Mouse (Mus musculus) liver, embryonic 14.5 days (tissue): Measurements from ENCODE around the gene Stk32b. TPM values are rescaled to one million over a fixed set of nuclear protein-coding genes. Genes with fewer than 3 reads are reported as not detected.

Experiments used
- ATAC-seq: fragments of 200-750 bp; cut with Nextera tagmentation; 2 replicates; pipeline ENCODE4 v1.8.0; 2017; ENCODE audit warnings: moderate number of reproducible peaks, mild to moderate bottlenecking, moderate library complexity; ENCODE audit not compliant: insufficient read depth
- DNase-seq, 3 experiments: peaks; one replicate each; pipeline ENCODE4 v3.0.0-alpha.2; 2012 to 2013; ENCODE audit warnings: low read depth in 3 of 3, low spot score in 3 of 3
- H3K27ac ChIP-seq: fragments of 300-500 bp; sonication (generic); 2 replicates; pipeline ENCODE4 v1.5.1; 2014; ENCODE audit warnings: moderate library complexity, mild to moderate bottlenecking, control low read depth, inconsistent platforms
- H3K27me3 ChIP-seq: fragments of 300-500 bp; sonication (generic); 2 replicates; pipeline ENCODE4 v1.6.1; 2014; ENCODE audit warnings: mild to moderate bottlenecking, low read length, moderate library complexity; ENCODE audit not compliant: control insufficient read depth, insufficient read depth
- H3K36me3 ChIP-seq: fragments of 300-500 bp; sonication (generic); replicated peaks from 2 replicates; pipeline ENCODE4 v1.6.1; 2014; ENCODE audit warnings: low read depth; ENCODE audit not compliant: control insufficient read depth, insufficient read depth
- H3K4me1 ChIP-seq, 2 experiments: fragments of 200-500 bp in 1 of 2; fragments of 300-500 bp in 1 of 2; sonication (generic) in 1 of 2; replicated peaks; 2 replicates each; pipeline ENCODE4 v1.6.1; 2012 to 2014; ENCODE audit warnings: antibody characterized with exemption in 1 of 2, inconsistent platforms in 1 of 2, low read length in 1 of 2; ENCODE audit not compliant: control insufficient read depth in 2 of 2, insufficient read depth in 2 of 2
- H3K4me2 ChIP-seq: fragments of 300-500 bp; sonication (generic); 2 replicates; pipeline ENCODE4 v1.6.1; 2014; ENCODE audit warnings: low read depth, mild to moderate bottlenecking, control low read depth, moderate library complexity
- H3K4me3 ChIP-seq, 2 experiments: fragments of 200-500 bp in 1 of 2; fragments of 300-500 bp in 1 of 2; sonication (generic) in 1 of 2; 2 replicates each; pipeline ENCODE4 v1.5.1; 2012 to 2014; ENCODE audit warnings: low read depth in 2 of 2, low read length in 2 of 2, mild to moderate bottlenecking in 2 of 2, control low read depth in 1 of 2, inconsistent platforms in 1 of 2, moderate library complexity in 1 of 2; ENCODE audit not compliant: insufficient read depth in 1 of 2
- H3K9ac ChIP-seq: fragments of 300-500 bp; sonication (generic); replicated peaks from 2 replicates; pipeline ENCODE4 v1.6.1; 2014; ENCODE audit warnings: mild to moderate bottlenecking, control low read depth, moderate library complexity
- H3K9me3 ChIP-seq: fragments of 300-500 bp; sonication (generic); 2 replicates; pipeline ENCODE4 v1.6.1; 2016; ENCODE audit warnings: low read length, mixed read lengths; ENCODE audit not compliant: control insufficient read depth
- CTCF ChIP-seq: IDR thresholded peaks from 2 replicates; pipeline ENCODE4 v1.5.1; 2016; ENCODE audit warnings: antibody characterized with exemption, low read depth, control low read depth
- EP300 ChIP-seq: IDR thresholded peaks from 2 replicates; pipeline ENCODE4 v1.6.1; 2016; ENCODE audit warnings: antibody characterized with exemption, low read depth
- WGBS: fragments of 180-500 bp; shearing (Covaris S2); extraction: QIAGEN DNeasy Blood & Tissue Kit; methylation state at CpG from one replicate; pipeline ENCODE4 v1.1.7; 2014; ENCODE audit not compliant: insufficient replicate concordance; 5-methylcytosine and 5-hydroxymethylcytosine counted together
- polyA plus RNA-seq, 2 experiments: library from polyadenylated mRNA; depleted of rRNA in 1 of 2; stranded (reverse) in 1 of 2; unstranded in 1 of 2; fragments of >200 nt; fragmentation: Nextera tagmentation in 1 of 2; extraction: Ambion mirVana in 1 of 2; gene quantifications; 2 replicates each; pipeline versions ENCODE4 v1.2.1 to v1.2.3; 2012 to 2014

Gene Stk32b
- polyA plus RNA-seq, 2 experiments: 0.70 TPM

DNA sequence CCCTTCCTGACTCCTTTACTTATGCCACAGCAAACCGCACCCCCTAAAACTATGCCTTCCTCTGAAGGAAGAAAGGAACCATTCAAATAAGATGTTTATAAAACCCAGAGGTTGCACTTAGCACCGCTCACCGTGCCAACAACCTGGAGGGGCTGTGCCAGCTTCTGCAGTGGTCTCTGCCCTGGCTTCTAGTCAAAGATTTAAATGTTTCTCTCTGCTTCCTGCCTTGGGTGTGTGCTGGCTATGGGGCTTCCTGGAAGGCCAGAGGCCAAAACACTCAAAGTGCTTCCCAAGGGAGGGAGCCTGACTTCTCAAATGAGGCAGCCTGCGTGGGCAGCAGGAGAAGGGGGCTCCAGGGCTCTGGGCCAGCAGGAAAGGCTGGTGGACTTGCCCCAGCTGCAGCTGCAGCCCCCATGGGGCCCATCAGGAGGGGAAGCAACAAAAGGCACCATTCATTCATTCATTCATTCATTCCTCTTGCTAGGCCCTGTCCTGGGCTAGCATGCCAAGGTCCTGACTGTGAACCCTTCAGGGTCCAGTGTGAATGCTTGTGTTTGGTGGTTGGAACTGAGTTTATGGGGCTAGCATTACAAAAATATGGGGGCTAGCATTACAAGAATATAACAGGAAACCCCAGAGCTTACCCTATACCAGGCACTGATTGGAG is 8.4 kb upstream of the Stk32b start:
- TF ChIP-seq CTCF: no peak
- TF ChIP-seq EP300: no peak
- Histone ChIP-seq H3K4me1 (no peaks in the 10 kb centered on the region), H3K4me2 (no peak overlapping the region), H3K9me3 (no peaks in the 10 kb centered on the region), H3K4me3 (no peak overlapping the region), H3K36me3 (no peaks in the 10 kb centered on the region), H3K27me3 (no peaks in the 10 kb centered on the region), H3K27ac (no peak overlapping the region), H3K9ac (no peak overlapping the region)
- DNase-seq (no peak), ATAC-seq (no peak)
- WGBS: 59% methylated on average over 4 of the region's 4 CpGs

DNA sequence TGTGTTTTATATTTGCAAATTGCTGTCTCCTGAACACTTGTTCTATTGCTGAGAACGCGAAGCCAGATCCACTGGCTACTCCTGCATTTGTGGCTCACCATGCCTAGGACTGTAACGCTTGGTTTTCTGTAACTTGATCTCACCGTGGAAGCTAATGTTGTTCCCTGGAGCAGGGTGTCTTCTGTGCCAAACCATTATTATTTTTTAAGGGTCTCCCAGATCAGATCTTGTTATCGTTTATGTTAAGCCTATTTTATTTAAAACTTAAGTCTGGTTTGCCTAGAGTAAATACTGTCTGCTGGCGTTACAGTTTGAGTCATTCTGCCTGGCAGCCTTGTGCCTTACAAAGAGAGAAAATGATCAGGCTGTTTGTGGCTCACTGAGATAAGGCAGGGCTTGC is 3.7 kb upstream of the Stk32b start:
- Histone ChIP-seq H3K4me1 (no peaks in the 10 kb centered on the region), H3K27me3 (peaks cover 7% of the 10 kb centered on the region), H3K9me3 (no peaks in the 10 kb centered on the region), H3K4me3 (no peak overlapping the region), H3K27ac (no peak overlapping the region), H3K9ac (no peak overlapping the region), H3K4me2 (no peak overlapping the region), H3K36me3 (no peaks in the 10 kb centered on the region)
- DNase-seq: no peak
- TF ChIP-seq CTCF: no peak
- no peak for TF ChIP-seq EP300
- ATAC-seq: no peak
- WGBS: 23% methylated on average over 6 of the region's 6 CpGs

DNA sequence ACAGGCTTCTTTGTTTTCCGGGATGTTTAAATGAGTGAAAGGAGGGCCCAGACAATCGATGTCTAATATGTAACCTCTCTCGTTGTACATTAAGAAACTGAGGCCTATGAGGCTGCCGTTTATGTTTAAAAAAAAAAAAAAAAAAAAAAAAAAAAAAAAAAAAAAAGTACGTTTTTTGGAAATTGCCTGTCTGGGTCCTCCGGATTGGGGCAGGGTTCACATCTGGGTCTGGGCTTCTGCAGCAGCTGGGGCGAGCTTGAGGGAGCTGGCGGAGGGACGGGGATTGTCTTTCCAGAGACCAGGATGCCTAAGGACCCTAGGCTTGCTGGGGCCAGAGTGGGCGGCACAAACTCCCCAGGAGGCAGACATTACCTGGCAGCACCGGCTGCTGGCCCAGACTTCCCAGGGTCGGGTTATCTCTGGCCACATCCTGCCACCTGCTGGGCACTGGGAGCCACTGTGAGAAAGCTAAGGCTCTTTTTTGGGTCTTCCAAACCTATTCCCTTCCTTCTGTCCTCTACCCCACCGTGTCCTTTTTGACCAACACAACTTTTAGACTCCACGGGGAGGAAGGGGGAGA is 503 bp upstream of the Stk32b start:
- no peaks in the 10 kb centered on the region for H3K36me3 ChIP-seq
- ATAC-seq: no peak
- under 1% methylated on average over 14 of the region's 14 CpGs for WGBS
- H3K27ac ChIP-seq: no peak overlapping the region
- peak overlapping the region; percentile 22; the same call in 1 of the 2 replicates for H3K4me2 ChIP-seq
- H3K9ac ChIP-seq: no peak overlapping the region
- TF ChIP-seq EP300 (no peak), CTCF (peak; percentile 56)
- H3K4me3 ChIP-seq: no peak overlapping the region
- H3K4me1 ChIP-seq: no peaks in the 10 kb centered on the region
- H3K27me3 ChIP-seq: peaks cover 7% of the 10 kb centered on the region
- DNase-seq: no peak
- no peaks in the 10 kb centered on the region for H3K9me3 ChIP-seq

DNA sequence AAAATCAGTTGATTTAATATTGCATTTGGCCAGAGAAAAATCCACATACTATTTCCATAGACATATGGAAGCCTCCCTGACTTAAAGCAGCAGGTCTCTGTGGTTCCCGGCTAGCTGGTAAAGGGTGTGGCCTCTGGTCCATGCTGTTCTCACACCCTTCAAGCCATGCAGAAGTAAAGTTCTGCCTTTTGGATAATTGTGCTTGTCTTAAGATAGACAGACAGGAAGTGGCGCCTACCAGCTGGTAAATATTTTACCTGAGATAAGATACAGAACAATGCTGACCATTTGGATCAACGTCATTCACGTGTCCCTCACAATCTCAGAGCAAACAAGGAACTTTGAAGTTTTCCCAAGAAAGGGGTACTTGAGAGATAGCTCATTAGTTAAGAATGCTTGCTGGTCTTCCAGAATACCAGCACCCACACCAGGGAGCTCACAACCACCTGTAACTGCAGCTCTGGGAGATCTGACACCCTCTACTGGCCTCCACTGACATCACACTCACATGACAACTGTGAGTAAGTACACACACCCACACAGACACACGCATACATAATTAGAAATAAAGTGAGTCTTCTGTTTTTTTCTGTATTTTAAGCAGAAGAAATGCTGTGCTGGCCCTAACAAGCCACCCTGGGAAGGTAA is 7.6 kb downstream of the Stk32b start:
- no peak for ATAC-seq
- Histone ChIP-seq H3K27me3 (no peaks in the 10 kb centered on the region), H3K27ac (no peak overlapping the region), H3K36me3 (no peaks in the 10 kb centered on the region), H3K4me3 (no peak overlapping the region), H3K4me1 (no peaks in the 10 kb centered on the region), H3K9ac (no peak overlapping the region), H3K4me2 (no peak overlapping the region), H3K9me3 (no peaks in the 10 kb centered on the region)
- 50% methylated on average over 5 of the region's 5 CpGs for WGBS
- DNase-seq: no peak
- TF ChIP-seq EP300 (no peak), CTCF (no peak)

DNA sequence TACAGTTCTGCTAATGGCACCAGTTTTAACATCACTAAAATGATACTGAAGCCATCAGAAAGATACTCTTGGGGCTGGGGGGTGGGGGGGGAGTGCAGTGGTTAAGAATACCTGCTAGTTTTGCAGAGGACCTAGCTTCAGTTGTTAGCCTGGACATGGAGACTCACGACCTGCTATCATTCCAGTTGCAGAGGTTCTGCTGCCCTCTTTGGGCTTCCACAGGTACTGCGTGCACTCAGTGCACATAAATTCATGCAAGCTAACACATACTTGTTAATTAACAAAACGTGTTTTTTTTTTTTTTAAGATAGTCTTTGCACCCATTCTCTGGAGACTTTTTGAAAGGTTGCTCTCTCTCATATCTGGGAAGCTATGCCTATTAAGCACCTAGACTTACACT is 8.8 kb downstream of the Stk32b start:
- no peak for ATAC-seq

More for the DNA sequence above, 8.8 kb downstream of the Stk32b start:
- H3K4me2 ChIP-seq: no peak overlapping the region
- H3K4me3 ChIP-seq: no peak overlapping the region
- H3K27ac ChIP-seq: no peak overlapping the region
- no peak overlapping the region for H3K9ac ChIP-seq
- H3K9me3 ChIP-seq: no peaks in the 10 kb centered on the region
- DNase-seq: no peak
- no peaks in the 10 kb centered on the region for H3K4me1 ChIP-seq
- H3K27me3 ChIP-seq: no peaks in the 10 kb centered on the region
- TF ChIP-seq CTCF (peak; percentile 48), EP300 (no peak)
- 47% methylated on average over 3 of the region's 3 CpGs for WGBS
- no peaks in the 10 kb centered on the region for H3K36me3 ChIP-seq
